Mouse (Mus musculus) skeletal muscle tissue, adult 2 months (tissue): ENCODE results near the gene Zfp961.
"Not testable (repeated sequence)": the region's sequence is repeated elsewhere in the genome, so short reads cannot be mapped to it uniquely, and the experiment has no call there.

Experiments
- DNase-seq: peaks from one replicate; pipeline ENCODE4 v3.0.0-alpha.2; 2012; ENCODE audit warnings: low read depth, low spot score

Zfp961 gene

GRCm38 (mm10) chr8:72017339-72017738 is 66.5 kb downstream of the Zfp961 start:
- DNase-seq: not testable (repeated sequence)

- peak; percentile 24 for DNase-seq
These were observed 67.3 kb downstream of the Zfp961 start for GRCm38 (mm10) chr8:72018141-72018540.

DNA sequence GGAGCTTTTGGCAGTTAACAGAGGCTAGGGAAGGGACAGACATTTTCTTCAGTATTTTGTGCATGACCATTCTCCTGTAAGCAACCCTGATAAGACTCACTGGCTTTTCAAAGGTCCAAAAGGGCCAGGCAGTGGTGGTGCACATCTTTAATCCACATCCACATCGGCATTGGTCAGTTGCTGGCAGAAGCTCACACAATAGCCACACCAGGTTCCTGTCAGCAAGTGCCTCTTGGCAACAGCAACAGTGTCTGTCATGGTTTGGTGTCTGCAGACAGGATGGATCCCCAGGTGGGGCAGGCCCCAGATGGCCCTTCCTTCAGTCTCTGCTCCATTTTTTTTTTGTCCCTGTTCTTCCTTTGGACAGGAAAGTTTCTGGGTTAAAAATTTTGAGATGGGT is 68.2 kb downstream of the Zfp961 start:
- DNase-seq: not testable (repeated sequence)

DNA sequence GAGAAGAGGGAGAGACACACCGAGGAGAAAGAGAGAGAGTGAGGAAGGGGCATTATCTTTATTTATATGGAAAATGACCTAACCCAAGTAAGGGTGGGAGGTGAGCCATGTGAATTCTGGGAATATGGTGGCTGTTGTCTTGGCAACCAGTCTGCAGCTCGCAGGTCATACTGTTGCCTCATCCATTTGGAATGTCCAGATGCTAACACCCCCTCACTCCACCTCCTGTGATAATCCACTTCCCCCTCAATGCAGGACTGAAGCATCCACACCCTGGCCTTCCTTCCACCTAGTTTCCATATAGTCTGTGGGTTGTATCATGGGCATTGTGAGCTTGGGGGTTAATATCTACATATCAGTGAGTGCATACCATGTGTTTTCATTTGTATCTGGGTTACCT is 69.0 kb downstream of the Zfp961 start:
- DNase-seq: no peak

DNA sequence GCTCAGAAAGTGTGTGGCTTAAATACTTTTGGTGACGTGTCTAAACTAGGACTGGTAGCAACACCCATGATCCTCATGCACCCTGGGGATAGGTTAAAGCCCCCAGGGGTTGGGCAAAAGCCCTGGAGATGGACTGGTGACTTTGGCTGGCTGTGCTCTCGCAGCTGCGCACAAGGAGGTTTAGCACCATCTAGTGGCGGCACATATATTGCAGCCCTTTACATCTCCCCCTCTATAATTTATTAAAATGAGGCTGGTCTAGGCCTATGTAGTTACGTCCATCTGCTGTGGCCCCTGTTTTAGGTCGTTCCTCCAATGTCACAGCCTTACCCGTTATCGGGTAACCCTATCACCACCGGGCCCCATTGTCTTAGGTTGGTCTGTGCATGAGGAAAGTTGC is 74.0 kb downstream of the Zfp961 start:
- DNase-seq: not testable (repeated sequence)

- peak; percentile 50 for DNase-seq
These were observed 82.1 kb downstream of the Zfp961 start for GRCm38 (mm10) chr8:72032926-72033325.

GRCm38 (mm10) chr8:72040918-72041317 is 90.1 kb downstream of the Zfp961 start, which contains the start of gene Olfr372:
Olfr372 (plus strand) TSS chr8:72041218.
- not testable (repeated sequence) for DNase-seq

- DNase-seq: no peak
These were observed 91.7 kb downstream of the Zfp961 start for GRCm38 (mm10) chr8:72042493-72042892.
